Mouse (Mus musculus) spleen, postnatal 36 days (tissue): ENCODE measurements around the gene Hsf4.

Experiments
- DNase-seq, 2 experiments: peaks; one replicate each; pipeline ENCODE4 v3.0.0; 2022; ENCODE audit warnings: low spot score in 2 of 2, mixed read lengths in 1 of 2

Gene Hsf4

GRCm38 (mm10) chr8:105259721-105260320 is 9.8 kb upstream of the Hsf4 start:
- DNase-seq, result peak; percentile 62

- DNase-seq, result no peak
Measured at GRCm38 (mm10) chr8:105260371-105261099, 9.1 kb upstream of the Hsf4 start.

GRCm38 (mm10) chr8:105261326-105261980 is 8.1 kb upstream of the Hsf4 start:
- no peak for DNase-seq

GRCm38 (mm10) chr8:105263244-105263912 is 6.2 kb upstream of the Hsf4 start:
- no peak for DNase-seq

- peak; percentile 80 to 81 for DNase-seq
Measured at GRCm38 (mm10) chr8:105264024-105264982, 5.3 kb upstream of the Hsf4 start, which contains the start of the genes Tradd and Fbxl8. Tradd (minus strand) TSS chr8:105264609. Fbxl8 (plus strand) TSS chr8:105264648.

- DNase-seq, result peak; percentile 75 to 76
Measured at GRCm38 (mm10) chr8:105265128-105265527, 4.5 kb upstream of the Hsf4 start.

- DNase-seq, result peak; percentile 71 to 75
Measured at GRCm38 (mm10) chr8:105266775-105267174, 2.8 kb upstream of the Hsf4 start.

- no peak for DNase-seq
Measured at GRCm38 (mm10) chr8:105268342-105269074, 1.1 kb upstream of the Hsf4 start.

- no peak for DNase-seq
Measured at GRCm38 (mm10) chr8:105269075-105269458, 534 bp upstream of the Hsf4 start.

- no peak for DNase-seq
Measured at GRCm38 (mm10) chr8:105270101-105270915, 707 bp downstream of the Hsf4 start.

- DNase-seq, result no peak
Measured at GRCm38 (mm10) chr8:105270916-105271186, 1.2 kb downstream of the Hsf4 start.

GRCm38 (mm10) chr8:105275387-105275786 is 5.8 kb downstream of the Hsf4 start:
- no peak for DNase-seq

- no peak for DNase-seq
Measured at GRCm38 (mm10) chr8:105275840-105276239, 6.2 kb downstream of the Hsf4 start, which contains the start of gene Nol3. Nol3 (plus strand) TSS chr8:105276140.

GRCm38 (mm10) chr8:105276292-105277120 is 6.9 kb downstream of the Hsf4 start:
- no peak for DNase-seq

GRCm38 (mm10) chr8:105278911-105279334 is 9.3 kb downstream of the Hsf4 start:
- DNase-seq, result peak in 1 of 2 experiments; percentile 51

GRCm38 (mm10) chr8:105280567-105280966 is 11.0 kb downstream of the Hsf4 start:
- DNase-seq, result no peak

- DNase-seq, result no peak
Measured at GRCm38 (mm10) chr8:105281821-105282220, 12.2 kb downstream of the Hsf4 start.

GRCm38 (mm10) chr8:105282239-105282638 is 12.6 kb downstream of the Hsf4 start:
- DNase-seq, result no peak

- no peak for DNase-seq
Measured at GRCm38 (mm10) chr8:105283074-105283473, 13.5 kb downstream of the Hsf4 start.
